Mouse (Mus musculus): ENCODE measurements around the gene Zpbp. TPM values are rescaled to one million over a fixed set of nuclear protein-coding genes. Genes with fewer than 3 reads are reported as not detected.

The Zpbp gene
- 0.49 and 0.57 TPM in 2 replicates for polyA plus RNA-seq (2016; fragmentation: Nextera tagmentation; extraction: Ambion mirVana)

DNA sequence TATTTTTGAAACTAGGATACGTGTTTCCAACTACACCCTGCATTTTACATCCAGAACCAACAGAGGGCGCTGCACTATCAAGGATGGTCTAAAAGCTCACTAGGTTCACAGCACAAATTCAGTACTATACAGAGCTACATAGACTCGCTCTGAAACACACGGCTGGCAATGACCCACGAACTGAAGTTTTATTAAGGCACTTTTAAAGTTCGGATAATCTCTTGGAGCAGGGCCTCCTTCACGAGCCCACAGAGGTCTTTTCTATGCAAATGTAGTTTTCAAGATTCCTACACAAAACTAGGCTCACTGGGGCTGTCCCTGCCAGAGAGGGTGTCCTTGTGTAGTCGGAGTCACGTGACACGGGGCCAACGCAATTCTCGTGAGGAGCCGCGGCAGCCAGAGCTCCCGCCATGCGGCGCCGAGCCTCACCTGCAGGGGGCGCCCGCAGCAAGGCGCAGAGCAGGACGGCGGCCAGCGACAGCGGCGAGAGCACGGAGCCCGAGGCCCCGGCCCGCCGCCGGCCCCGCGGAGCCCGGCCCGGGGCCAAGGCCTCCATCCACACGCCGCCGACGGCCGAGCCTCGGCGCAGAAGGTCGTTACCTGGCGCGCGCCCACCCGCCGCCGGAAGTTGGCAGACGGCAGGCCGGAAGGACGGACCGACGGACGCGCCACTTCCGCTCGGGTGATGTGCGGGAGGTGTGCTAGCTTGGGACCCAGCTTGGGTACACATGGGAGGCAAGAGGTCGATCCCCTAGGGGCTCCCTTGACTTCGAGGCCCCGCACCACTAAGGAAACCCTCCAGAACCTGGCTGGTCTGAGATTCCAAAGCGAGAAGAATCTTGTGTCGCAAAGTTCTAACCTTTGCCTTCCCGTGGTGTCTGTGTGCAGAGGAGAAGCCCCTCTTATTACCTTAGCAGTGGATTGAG is at the start of gene Zpbp, which contains the start of gene Spata48:
Gene Zpbp (minus strand): TSS at position 774 of the 926 bp plus-strand sequence.
Gene Spata48 (plus strand): TSS at position 460 of the 926 bp plus-strand sequence.
- Histone ChIP-seq H3K36me3 (replicated peaks) (no peaks in the 10 kb centered on the region), H3K9me3 (no peaks in the 10 kb centered on the region), H3K27me3 (replicated peaks; ENCODE audit: low read depth, poor library complexity, severe bottlenecking) (no peaks in the 10 kb centered on the region; the same call in 1 of the 2 replicates), H3K4me1 (0 out of 2 replicates have a peak, but pooled peaks cover 4% of the 10 kb centered on the region), H3K27ac (replicated peaks) (peak within 1 kb of the TSS; percentile 93), H3K4me3 (peak within 1 kb of the TSS; percentile 72)
- 3% methylated on average over 66 of the region's 66 CpGs for WGBS
- peak; percentile 93 for DNase-seq (ENCODE audit: low spot score)

DNA sequence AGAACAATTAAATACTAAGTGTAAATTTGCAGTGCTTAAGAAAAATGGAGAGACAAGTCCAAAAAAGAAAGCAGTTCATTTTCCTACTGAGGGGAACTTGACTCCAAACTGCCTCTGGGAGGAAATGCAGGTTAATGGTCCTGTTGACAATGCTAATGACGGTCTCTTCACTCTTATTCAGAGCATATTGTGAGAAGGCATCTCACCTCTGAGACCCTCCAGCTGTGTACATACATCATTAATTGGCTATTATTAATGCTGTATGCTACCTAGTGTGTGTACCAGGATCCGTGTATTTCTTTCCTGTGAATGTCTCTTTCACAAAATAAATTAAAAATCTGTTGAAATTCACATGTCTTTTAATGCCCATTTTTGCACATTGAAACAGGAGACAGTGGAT is 47.2 kb upstream of the Zpbp start:
- Histone ChIP-seq H3K4me3 (no peak overlapping the region), H3K4me1 (no peaks in the 10 kb centered on the region), H3K27me3 (replicated peaks; ENCODE audit: low read depth, poor library complexity, severe bottlenecking) (no peaks in the 10 kb centered on the region), H3K27ac (replicated peaks) (no peak overlapping the region), H3K36me3 (replicated peaks) (no peaks in the 10 kb centered on the region), H3K9me3 (no peaks in the 10 kb centered on the region)
- no peak for DNase-seq (ENCODE audit: low spot score)
- WGBS: 76% methylated on average over 2 of the region's 2 CpGs

DNA sequence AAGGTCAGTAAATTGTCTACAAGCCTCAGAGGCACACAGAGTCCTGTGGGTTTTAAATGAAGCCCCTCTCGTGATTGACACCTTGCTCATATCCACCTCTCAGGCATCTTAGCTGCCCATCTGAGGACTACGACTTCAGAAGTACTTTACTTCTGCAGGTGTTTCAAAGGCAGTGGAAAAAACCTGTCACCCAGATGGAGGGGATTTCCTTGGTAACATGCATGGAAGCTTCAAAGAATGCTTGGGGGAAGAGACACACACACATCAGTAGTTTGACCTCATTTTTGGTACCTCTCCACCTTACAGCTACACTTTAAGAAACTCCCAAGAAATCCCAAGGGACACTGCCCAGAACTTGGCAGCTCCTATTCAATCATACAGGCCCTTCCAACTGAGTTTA is 44.0 kb upstream of the Zpbp start:
- Histone ChIP-seq H3K36me3 (replicated peaks) (no peaks in the 10 kb centered on the region), H3K27ac (replicated peaks) (no peak overlapping the region), H3K4me1 (no peaks in the 10 kb centered on the region), H3K9me3 (no peaks in the 10 kb centered on the region), H3K27me3 (replicated peaks; ENCODE audit: low read depth, poor library complexity, severe bottlenecking) (no peaks in the 10 kb centered on the region), H3K4me3 (no peak overlapping the region)
- 73% methylated on average over 2 of the region's 2 CpGs for WGBS
- no peak for DNase-seq (ENCODE audit: low spot score)

DNA sequence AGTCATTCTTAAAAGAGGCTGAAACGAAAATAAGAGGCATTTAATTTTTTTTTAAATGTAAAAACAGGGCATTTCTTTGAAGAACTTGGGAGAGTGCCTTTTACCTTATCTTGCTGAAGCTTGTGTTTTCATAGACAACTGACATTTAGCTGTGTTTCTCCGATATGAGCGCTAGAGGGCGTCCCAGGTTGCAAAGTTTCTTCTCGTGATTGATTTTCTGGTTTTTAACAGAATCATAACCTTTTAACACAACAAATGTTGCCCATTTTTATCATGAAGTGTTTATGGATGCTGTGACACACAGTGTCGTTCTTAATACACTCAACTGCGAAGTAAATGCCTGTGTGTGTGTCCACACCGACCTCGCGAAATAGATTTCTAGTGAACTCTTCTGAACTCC is 37.7 kb upstream of the Zpbp start:
- Histone ChIP-seq H3K27ac (replicated peaks) (no peak overlapping the region), H3K27me3 (replicated peaks; ENCODE audit: low read depth, poor library complexity, severe bottlenecking) (no peaks in the 10 kb centered on the region), H3K4me1 (no peaks in the 10 kb centered on the region), H3K4me3 (no peak overlapping the region), H3K9me3 (no peaks in the 10 kb centered on the region), H3K36me3 (replicated peaks) (no peaks in the 10 kb centered on the region)
- 19% methylated on average over 10 of the region's 10 CpGs for WGBS
- peak; percentile 22 for DNase-seq (ENCODE audit: low spot score)

DNA sequence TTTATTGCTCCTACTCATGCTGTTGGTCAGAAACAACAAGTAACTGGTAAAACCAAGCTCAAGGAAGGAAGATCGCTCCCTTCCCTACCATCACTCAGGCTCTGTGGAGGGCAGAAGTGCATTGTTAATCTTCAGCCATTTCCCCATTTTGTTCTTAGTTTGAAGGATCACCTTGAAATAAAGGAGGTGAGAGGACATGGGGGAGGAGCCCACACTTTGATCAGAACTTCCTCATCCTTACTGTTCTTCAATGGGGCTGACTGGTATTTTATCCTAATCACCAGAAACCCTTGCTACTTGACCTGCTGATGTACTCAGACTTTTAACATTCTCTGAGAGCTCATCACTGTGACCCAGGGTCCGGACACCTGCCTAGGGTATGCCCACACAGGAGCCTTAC is 33.5 kb upstream of the Zpbp start:
- Histone ChIP-seq H3K27me3 (replicated peaks; ENCODE audit: low read depth, poor library complexity, severe bottlenecking) (no peaks in the 10 kb centered on the region), H3K4me3 (no peak overlapping the region), H3K36me3 (replicated peaks) (no peaks in the 10 kb centered on the region), H3K27ac (replicated peaks) (no peak overlapping the region), H3K4me1 (no peaks in the 10 kb centered on the region), H3K9me3 (no peaks in the 10 kb centered on the region)
- no peak for DNase-seq (ENCODE audit: low spot score)
- 90% methylated on average over 2 of the region's 2 CpGs for WGBS

GRCm38 (mm10) chr11:11492044-11492443 is 29.8 kb upstream of the Zpbp start:
- Histone ChIP-seq H3K27ac (replicated peaks) (no peak overlapping the region), H3K4me3 (no peak overlapping the region), H3K27me3 (replicated peaks; ENCODE audit: low read depth, poor library complexity, severe bottlenecking) (no peaks in the 10 kb centered on the region), H3K9me3 (no peaks in the 10 kb centered on the region), H3K36me3 (replicated peaks) (no peaks in the 10 kb centered on the region), H3K4me1 (no peaks in the 10 kb centered on the region)
- no peak for DNase-seq (ENCODE audit: low spot score)
- 78% methylated on average over 5 of the region's 5 CpGs for WGBS

- 58% methylated on average over 8 of the region's 8 CpGs for WGBS
- no peak for DNase-seq (ENCODE audit: low spot score)
- no peaks in the 10 kb centered on the region for H3K27me3 ChIP-seq (replicated peaks; ENCODE audit: low read depth, poor library complexity, severe bottlenecking)
- no peaks in the 10 kb centered on the region for H3K36me3 ChIP-seq (replicated peaks)
- H3K4me1 ChIP-seq: no peaks in the 10 kb centered on the region
- H3K4me3 ChIP-seq: no peak overlapping the region
- H3K9me3 ChIP-seq: no peaks in the 10 kb centered on the region
- no peak overlapping the region for H3K27ac ChIP-seq (replicated peaks)
Observed at GRCm38 (mm10) chr11:11484378-11484777, 22.2 kb upstream of the Zpbp start.

DNA sequence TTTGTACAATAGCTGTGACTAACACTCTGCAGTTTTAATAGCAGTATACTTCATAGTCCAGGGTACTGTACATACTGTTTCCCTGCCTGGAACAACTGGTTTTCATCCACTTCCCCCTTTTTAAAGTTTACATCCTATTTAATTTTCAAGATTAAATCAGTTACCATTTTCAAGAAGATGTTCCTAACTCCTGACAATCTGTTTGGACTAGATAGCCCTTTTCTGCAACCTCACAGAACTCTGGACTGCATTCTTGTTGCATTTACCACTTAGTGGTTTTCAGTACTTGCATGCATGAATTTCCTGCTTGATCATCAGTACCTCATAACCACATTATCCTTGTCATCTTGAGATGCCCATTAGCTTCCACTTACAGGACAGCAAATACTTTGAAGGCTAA is 6.7 kb upstream of the Zpbp start:
- Histone ChIP-seq H3K4me3 (no peak overlapping the region), H3K4me1 (no peaks in the 10 kb centered on the region), H3K36me3 (replicated peaks) (no peaks in the 10 kb centered on the region), H3K27me3 (replicated peaks; ENCODE audit: low read depth, poor library complexity, severe bottlenecking) (peaks cover 5% of the 10 kb centered on the region; the same call in 1 of the 2 replicates), H3K27ac (replicated peaks) (no peak overlapping the region), H3K9me3 (no peaks in the 10 kb centered on the region)
- DNase-seq (ENCODE audit: low spot score): no peak

- no peaks in the 10 kb centered on the region for H3K36me3 ChIP-seq (replicated peaks)
- DNase-seq (ENCODE audit: low spot score): no peak
- H3K27me3 ChIP-seq (replicated peaks; ENCODE audit: low read depth, poor library complexity, severe bottlenecking): peaks cover 5% of the 10 kb centered on the region
- peak overlapping the region; percentile 72 for H3K4me3 ChIP-seq
- H3K4me1 ChIP-seq: 0 out of 2 replicates have a peak, but pooled peaks cover 4% of the 10 kb centered on the region
- WGBS: 81% methylated on average over 5 of the region's 5 CpGs
- peak overlapping the region; percentile 93 for H3K27ac ChIP-seq (replicated peaks)
- H3K9me3 ChIP-seq: no peaks in the 10 kb centered on the region
Observed at GRCm38 (mm10) chr11:11462561-11462890, 318 bp upstream of the Zpbp start.

GRCm38 (mm10) chr11:11455037-11455436 is 7.2 kb downstream of the Zpbp start:
- Histone ChIP-seq H3K27ac (replicated peaks) (no peak overlapping the region), H3K4me1 (no peaks in the 10 kb centered on the region), H3K4me3 (no peak overlapping the region), H3K36me3 (replicated peaks) (no peaks in the 10 kb centered on the region), H3K27me3 (replicated peaks; ENCODE audit: low read depth, poor library complexity, severe bottlenecking) (no peaks in the 10 kb centered on the region), H3K9me3 (no peaks in the 10 kb centered on the region)
- WGBS: 40% methylated on average over 2 of the region's 2 CpGs
- DNase-seq (ENCODE audit: low spot score): no peak

- Histone ChIP-seq H3K27me3 (replicated peaks; ENCODE audit: low read depth, poor library complexity, severe bottlenecking) (no peaks in the 10 kb centered on the region), H3K4me1 (no peaks in the 10 kb centered on the region), H3K27ac (replicated peaks) (no peak overlapping the region), H3K36me3 (replicated peaks) (no peaks in the 10 kb centered on the region), H3K4me3 (no peak overlapping the region), H3K9me3 (no peaks in the 10 kb centered on the region)
- no peak for DNase-seq (ENCODE audit: low spot score)
- 82% methylated on average over 2 of the region's 2 CpGs for WGBS
Observed at GRCm38 (mm10) chr11:11417356-11417755, 44.9 kb downstream of the Zpbp start.

DNA sequence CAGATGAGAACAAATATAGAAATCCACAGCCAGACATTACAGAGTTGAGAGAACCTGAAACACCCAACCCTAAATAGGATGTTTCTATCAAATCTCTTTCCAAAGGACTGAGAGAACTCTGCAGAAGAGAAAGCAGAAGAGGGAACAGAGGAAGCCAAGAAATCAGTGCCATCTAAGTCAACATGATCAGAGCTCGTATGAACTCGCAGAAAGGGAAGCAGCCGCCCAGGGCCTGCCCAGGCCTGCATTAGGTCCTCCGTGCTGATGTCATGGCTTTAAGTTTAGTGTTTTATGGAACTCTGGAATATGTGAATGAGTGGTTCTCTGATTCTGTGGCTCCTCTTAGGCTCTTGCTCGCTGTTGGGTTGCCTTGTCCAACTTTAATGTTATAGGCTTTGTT is 48.0 kb downstream of the Zpbp start:
- Histone ChIP-seq H3K36me3 (replicated peaks) (no peaks in the 10 kb centered on the region), H3K4me3 (no peak overlapping the region)
- no peak for DNase-seq (ENCODE audit: low spot score)

GRCm38 (mm10) chr11:11394686-11395085 is 67.5 kb downstream of the Zpbp start:
- H3K4me3 ChIP-seq: no peak overlapping the region
- 87% methylated on average over 5 of the region's 5 CpGs for WGBS

More for the DNA sequence above, 48.0 kb downstream of the Zpbp start:
- 85% methylated on average over 5 of the region's 5 CpGs for WGBS
- H3K27me3 ChIP-seq (replicated peaks; ENCODE audit: low read depth, poor library complexity, severe bottlenecking): no peaks in the 10 kb centered on the region
- no peaks in the 10 kb centered on the region for H3K9me3 ChIP-seq
- H3K27ac ChIP-seq (replicated peaks): no peak overlapping the region
- H3K4me1 ChIP-seq: no peaks in the 10 kb centered on the region

More at GRCm38 (mm10) chr11:11394686-11395085, 67.5 kb downstream of the Zpbp start:
- no peak overlapping the region for H3K27ac ChIP-seq (replicated peaks)
- peaks cover 10% of the 10 kb centered on the region; the same call in 1 of the 2 replicates for H3K9me3 ChIP-seq
- H3K4me1 ChIP-seq: no peaks in the 10 kb centered on the region
- H3K27me3 ChIP-seq (replicated peaks; ENCODE audit: low read depth, poor library complexity, severe bottlenecking): no peaks in the 10 kb centered on the region
- no peaks in the 10 kb centered on the region for H3K36me3 ChIP-seq (replicated peaks)
- no peak for DNase-seq (ENCODE audit: low spot score)

Data from embryonic facial prominence, embryonic 10.5 days (tissue).